16 mouse cellular contexts compared by ENCODE assay signal in genomic region chr14:20331316-20331715, GRCm38 (mm10).
"Had no signal": no experiment of that assay in that cellular context is flagged by ENCODE, and none has a peak within 500 bp of the region (broad histone marks: within the 10 kb centered on the region; RNA-seq: fewer than 3 reads in every experiment).

No protein-coding gene starts in this region.

- H3K4me3 ChIP-seq: neural tube, embryonic 13.5 days; neural tube, embryonic 15.5 days; stomach, embryonic 15.5 days had no signal

- DNase-seq: retina, postnatal 1 day; right cerebral cortex, adult 18-20 months; right cerebral cortex, postnatal 14 days; right cerebral cortex, postnatal 25 days; right cerebral cortex, postnatal 4 days; spleen, adult 18-20 months; thymus, adult 18-20 months; thymus, adult 2 months; thymus, postnatal 14 days; thymus, postnatal 25 days; thymus, postnatal 36 days; thymus, postnatal 4 days had no signal

- H3K9me3 ChIP-seq: neural tube, embryonic 13.5 days; neural tube, embryonic 15.5 days; stomach, embryonic 15.5 days had no signal

- H3K27ac ChIP-seq: neural tube, embryonic 13.5 days; neural tube, embryonic 15.5 days; stomach, embryonic 15.5 days; stomach, postnatal 0 days had no signal

- H3K9ac ChIP-seq: neural tube, embryonic 13.5 days; neural tube, embryonic 15.5 days; stomach, embryonic 15.5 days had no signal

- H3K4me1 ChIP-seq: neural tube, embryonic 13.5 days; neural tube, embryonic 15.5 days; stomach, embryonic 15.5 days had no signal

- H3K27me3 ChIP-seq: neural tube, embryonic 13.5 days; neural tube, embryonic 15.5 days; stomach, embryonic 15.5 days had no signal
